Mouse (Mus musculus) neural tube, embryonic 15.5 days (tissue): ENCODE data around the gene Ccdc85a. TPM values are rescaled to one million over a fixed set of nuclear protein-coding genes. Genes with fewer than 3 reads are reported as not detected.

ENCODE experiments used
- polyA plus RNA-seq: library from polyadenylated mRNA; unstranded; fragments of >200 nt; fragmentation: Nextera tagmentation; extraction: Ambion mirVana; gene quantifications from 2 replicates; pipeline ENCODE4 v1.2.1, GENCODE M21; 2015

Gene Ccdc85a
- polyA plus RNA-seq, 1 experiment from 2014 or later: 48.5 TPM

Other genes starting within 250 kb of the Ccdc85a start
- gene Gm6685, start 244.5 kb downstream of the Ccdc85a start, polyA plus RNA-seq: 0.27 TPM in 1 of 2 replicates, not detected in the other